Mouse (Mus musculus) heart, postnatal 25 days (tissue): ENCODE measurements around the gene Zfhx3. TPM values are rescaled to one million over a fixed set of nuclear protein-coding genes. Genes with fewer than 3 reads are reported as not detected.

Experiments used
- DNase-seq: peaks from one replicate; pipeline ENCODE4 v3.0.0; 2022; ENCODE audit warnings: low spot score
- intact Hi-C: fragments of 180-260 bp; cut with DNase I; formaldehyde crosslinking; loops from one replicate; pipeline ENCODE4 v1.15.1; 2025
- total RNA-seq, 2 experiments: library from RNA; stranded (reverse); gene quantifications; 2 replicates each; pipeline ENCODE4 v1.2.3; 2021

The Zfhx3 gene
- total RNA-seq, 2 experiments from 2014 or later: 6.0 to 8.2 TPM

GRCm38 (mm10) chr8:108944312-108944711, 1001.9 kb downstream of the Zfhx3 start:
- intact Hi-C loops: no loop called here
- DNase-seq: no peak

GRCm38 (mm10) chr8:108950311-108950710, 1007.9 kb downstream of the Zfhx3 start:
- intact Hi-C loops: no loop called here

GRCm38 (mm10) chr8:108951560-108951959, 1009.1 kb downstream of the Zfhx3 start:
- intact Hi-C loops: no loop called here
- no peak for DNase-seq

More at GRCm38 (mm10) chr8:108950311-108950710, 1007.9 kb downstream of the Zfhx3 start:
- no peak for DNase-seq

- DNase-seq: no peak
- intact Hi-C loops: no loop called here
Observed at GRCm38 (mm10) chr8:108956416-108956815, 1014.0 kb downstream of the Zfhx3 start.

- intact Hi-C loops: no loop called here
- no peak for DNase-seq
Observed at GRCm38 (mm10) chr8:108962516-108962915, 1020.1 kb downstream of the Zfhx3 start.

- no peak for DNase-seq
- intact Hi-C loops: no loop called here
Observed at GRCm38 (mm10) chr8:108963181-108963580, 1020.7 kb downstream of the Zfhx3 start.

GRCm38 (mm10) chr8:108966041-108966440, 1023.6 kb downstream of the Zfhx3 start:
- DNase-seq: no peak
- intact Hi-C loops: no loop called here

GRCm38 (mm10) chr8:108973639-108974325, 1031.3 kb downstream of the Zfhx3 start:
- intact Hi-C loops: no loop called here
- DNase-seq: no peak

- intact Hi-C loops: no loop called here
Observed at GRCm38 (mm10) chr8:108977693-108978361, 1035.4 kb downstream of the Zfhx3 start.

GRCm38 (mm10) chr8:108978362-108978750, 1035.9 kb downstream of the Zfhx3 start:
- no peak for DNase-seq
- intact Hi-C loops: no loop called here

More at GRCm38 (mm10) chr8:108977693-108978361, 1035.4 kb downstream of the Zfhx3 start:
- no peak for DNase-seq

- DNase-seq: no peak
- intact Hi-C loops: no loop called here
Observed at GRCm38 (mm10) chr8:108984904-108985303, 1042.5 kb downstream of the Zfhx3 start.

GRCm38 (mm10) chr8:108989841-108990240, 1047.4 kb downstream of the Zfhx3 start:
- intact Hi-C loops: no loop called here
- DNase-seq: no peak

GRCm38 (mm10) chr8:108990537-108990936, 1048.1 kb downstream of the Zfhx3 start:
- no peak for DNase-seq
- intact Hi-C loops: no loop called here

- DNase-seq: no peak
- intact Hi-C loops: no loop called here
Observed at GRCm38 (mm10) chr8:108991395-108991794, 1049.0 kb downstream of the Zfhx3 start.

- DNase-seq: no peak
- intact Hi-C loops: no loop called here
Observed at GRCm38 (mm10) chr8:108993718-108994117, 1051.3 kb downstream of the Zfhx3 start.

- intact Hi-C loops: no loop called here
- no peak for DNase-seq
Observed at GRCm38 (mm10) chr8:108994187-108994586, 1051.7 kb downstream of the Zfhx3 start.

GRCm38 (mm10) chr8:108994880-108995279, 1052.4 kb downstream of the Zfhx3 start:
- intact Hi-C loops: no loop called here
- DNase-seq: no peak

- no peak for DNase-seq
- intact Hi-C loops: no loop called here
Observed at GRCm38 (mm10) chr8:108997334-108997733, 1054.9 kb downstream of the Zfhx3 start.

GRCm38 (mm10) chr8:108999297-109000249, 1057.1 kb downstream of the Zfhx3 start:
- DNase-seq: no peak
- intact Hi-C loops: no loop called here

- no peak for DNase-seq
- intact Hi-C loops: no loop called here
Observed at GRCm38 (mm10) chr8:109001031-109001430, 1058.6 kb downstream of the Zfhx3 start.
